Mouse (Mus musculus) adrenal gland, postnatal 0 days (tissue): ENCODE data around the gene Speer4e. TPM values are rescaled to one million over a fixed set of nuclear protein-coding genes. Genes with fewer than 3 reads are reported as not detected.

Experiments used
- polyA plus RNA-seq: library from polyadenylated mRNA; unstranded; fragments of >200 nt; fragmentation: Nextera tagmentation; extraction: Ambion mirVana; gene quantifications from 2 replicates; pipeline ENCODE4 v1.2.1, GENCODE M21; 2015

The Speer4e gene
- not detected in 2 replicates for polyA plus RNA-seq

GRCm38 (mm10) chr5:14938329-14938728, at the start of gene Speer4e:
Gene Speer4e (minus strand): TSS chr5:14938429.

GRCm38 (mm10) chr5:14978835-14979234, 40.6 kb upstream of the Speer4e start, which contains the start of gene Gm10354:
Gene Gm10354 (minus strand): TSS chr5:14978935.

GRCm38 (mm10) chr5:14914799-14915198, 23.4 kb downstream of the Speer4e start, which contains the start of gene Gm9758:
Gene Gm9758 (minus strand): TSS chr5:14914899.

Other genes starting within 250 kb of the Speer4e start
- not detected in 2 replicates for gene Gm9758, start 23.5 kb downstream of the Speer4e start, polyA plus RNA-seq
- not detected in 2 replicates for gene Gm10354, start 40.5 kb upstream of the Speer4e start, polyA plus RNA-seq
- not detected in 2 replicates for gene Gm17019, start 94.6 kb upstream of the Speer4e start, polyA plus RNA-seq